In genomic region chr7:100550338-100551007, GRCm38 (mm10) we compare ENCODE assay signal across 9 mouse cellular contexts. TPM values are rescaled to one million over a fixed set of nuclear protein-coding genes. Genes with fewer than 3 reads are reported as not detected.
DNase-seq lines count a peak whose midpoint lies in the region; ATAC-seq and TF ChIP-seq lines count a peak whose summit lies in the region.
"Had no signal": no experiment of that assay in that cellular context is flagged by ENCODE, and none has a peak within 500 bp of the region (broad histone marks: within the 10 kb centered on the region; RNA-seq: fewer than 3 reads in every experiment).

No protein-coding gene starts in this region.

- peak; percentile 24; the same call in 1 of the 2 replicates for ATAC-seq in forebrain, embryonic 14.5 days
- no peak for ATAC-seq in lung, postnatal 0 days
- ATAC-seq in inflammation-experienced regulatory T-cells, adult 6 months: no peak

- intact Hi-C loops in left cerebral cortex, postnatal 10 days (cut with DNase I): loop anchor here (10.0 kb wide), 1 partner anchor 54 kb away; the partner anchor contains the start of genes Mrpl48 and Rab6a

- TF ChIP-seq CTCF in lung, postnatal 0 days (IDR thresholded peaks at IDR 0.05): peak; percentile 51
- no peak for TF ChIP-seq CTCF in lung, adult 2 months (IDR thresholded peaks at IDR 0.05; ENCODE audit: insufficient read depth, low read length)

- no peak overlapping the region for H3K9ac ChIP-seq in forebrain, embryonic 14.5 days (ENCODE audit: low read length)
- no peak overlapping the region for H3K9ac ChIP-seq in lung, postnatal 0 days (replicated peaks; ENCODE audit: low read depth)

- H3K9me3 ChIP-seq in forebrain, embryonic 14.5 days (replicated peaks; ENCODE audit: control insufficient read depth, low read length): no peaks in the 10 kb centered on the region
- H3K9me3 ChIP-seq in forebrain, embryonic 10.5 days: no peaks in the 10 kb centered on the region
- H3K9me3 ChIP-seq in lung, postnatal 0 days (ENCODE audit: low read length): no peaks in the 10 kb centered on the region
- H3K9me3 ChIP-seq: megakaryocyte, embryonic 14.5 days had no signal

- no peak for TF ChIP-seq EP300 in lung, postnatal 0 days (IDR thresholded peaks at IDR 0.05)

- 46% methylated on average over 5 of the region's 5 CpGs for WGBS in forebrain, embryonic 14.5 days
- 75% methylated on average over 5 of the region's 5 CpGs for WGBS in forebrain, embryonic 10.5 days
- WGBS in lung, postnatal 0 days: 34% methylated on average over 5 of the region's 5 CpGs
- 45% methylated on average over 5 of the region's 5 CpGs for WGBS in lung, adult 2 months

- H3K4me1 ChIP-seq in forebrain, embryonic 14.5 days (ENCODE audit: control insufficient read depth, insufficient read depth, low read length): peaks cover under 1% of the 10 kb centered on the region; the same call in 1 of the 2 replicates
- peaks cover 9% of the 10 kb centered on the region for H3K4me1 ChIP-seq in forebrain, embryonic 10.5 days
- no peaks in the 10 kb centered on the region for H3K4me1 ChIP-seq in lung, postnatal 0 days (ENCODE audit: insufficient read depth, low read depth, low read length)
- no peaks in the 10 kb centered on the region for H3K4me1 ChIP-seq in lung, adult 2 months (ENCODE audit: control insufficient read depth, insufficient read depth, low read length)

- peaks cover 8% of the 10 kb centered on the region; the same call in 1 of the 2 replicates for H3K36me3 ChIP-seq in forebrain, embryonic 14.5 days (ENCODE audit: control insufficient read depth, insufficient read depth, low read length)
- peaks cover 17% of the 10 kb centered on the region for H3K36me3 ChIP-seq in forebrain, embryonic 10.5 days (replicated peaks)
- no peaks in the 10 kb centered on the region for H3K36me3 ChIP-seq in lung, postnatal 0 days (ENCODE audit: insufficient read depth, low read length)

- no peaks in the 10 kb centered on the region for H3K27me3 ChIP-seq in forebrain, embryonic 14.5 days (replicated peaks; ENCODE audit: control insufficient read depth, insufficient read depth, low read length)
- H3K27me3 ChIP-seq in forebrain, embryonic 10.5 days (ENCODE audit: poor library complexity, severe bottlenecking): no peaks in the 10 kb centered on the region
- H3K27me3 ChIP-seq in lung, postnatal 0 days (replicated peaks; ENCODE audit: insufficient read depth, low read length): no peaks in the 10 kb centered on the region
- H3K27me3 ChIP-seq: megakaryocyte, embryonic 14.5 days had no signal

- no peak overlapping the region for H3K4me3 ChIP-seq in forebrain, embryonic 14.5 days (ENCODE audit: low read depth, low read length)
- H3K4me3 ChIP-seq in forebrain, embryonic 10.5 days: no peak overlapping the region
- H3K4me3 ChIP-seq in lung, postnatal 0 days (ENCODE audit: low read depth, low read length): no peak overlapping the region
- no peak overlapping the region for H3K4me3 ChIP-seq in lung, adult 2 months (replicated peaks; ENCODE audit: extremely low read depth, low read depth, low read length)
- H3K4me3 ChIP-seq: megakaryocyte, embryonic 14.5 days had no signal

- H3K27ac ChIP-seq in forebrain, embryonic 14.5 days (ENCODE audit: low read depth, low read length): no peak overlapping the region
- H3K27ac ChIP-seq in forebrain, embryonic 10.5 days: no peak overlapping the region
- no peak overlapping the region for H3K27ac ChIP-seq in lung, postnatal 0 days (ENCODE audit: low read length)

- peak; percentile 64 for DNase-seq in forebrain, embryonic 14.5 days (ENCODE audit: low spot score)
- no peak for DNase-seq in forebrain, embryonic 10.5 days (ENCODE audit: extremely low spot score, low spot score)
- DNase-seq in lung, postnatal 0 days (ENCODE audit: low spot score): peak; percentile 24
- DNase-seq in lung, adult 2 months: no peak
- peak; percentile 50 for DNase-seq in fat pad, adult 2 months (ENCODE audit: extremely low read depth, low read depth, low spot score)
- DNase-seq in left cerebral cortex, postnatal 10 days (ENCODE audit: extremely low spot score in 1 of 2, low spot score in 2 of 2): peak; percentile 32 to 51
- no peak for DNase-seq in thymus, postnatal 14 days

- no peak for TF ChIP-seq POLR2A in lung, adult 2 months (IDR thresholded peaks at IDR 0.05; ENCODE audit: borderline replicate concordance, extremely low read depth, low read depth, low read length)

- H3K4me2 ChIP-seq in forebrain, embryonic 14.5 days (ENCODE audit: low read length): no peak overlapping the region
- H3K4me2 ChIP-seq in lung, postnatal 0 days (replicated peaks; ENCODE audit: low read depth, low read length): no peak overlapping the region

RNA-seq across cellular contexts. Expression of gene Coa4, which starts 13.6 kb away (rescaled TPM):
- 13.7 and 19.0 TPM in 2 replicates for polyA plus RNA-seq in forebrain, embryonic 14.5 days (2014; fragmentation: Nextera tagmentation; extraction: Ambion mirVana)
- 20.4 and 20.6 TPM in 2 replicates for polyA plus RNA-seq in forebrain, embryonic 10.5 days (2016; fragmentation: Nextera tagmentation; extraction: Ambion mirVana)
- polyA plus RNA-seq in lung, postnatal 0 days (2015; fragmentation: Nextera tagmentation; extraction: Ambion mirVana): 17.0 and 18.2 TPM in 2 replicates
- polyA plus RNA-seq in lung, adult 2 months (2012; rRNA removed): 8.5 and 9.0 TPM in 2 replicates
- 1 to 10 TPM; 7.8 to 9.0 TPM for total RNA-seq in left cerebral cortex, postnatal 10 days (2021)
- 10 to 100 TPM; 20.9 to 26.5 (median 23.5) TPM for polyA plus RNA-seq in inflammation-experienced regulatory T-cells, adult 6 months (2017; shearing (Covaris generic))

RNA-seq across cellular contexts. Expression of gene Dnajb13, which starts 35.7 kb away (rescaled TPM):
- 4.6 and 5.0 TPM in 2 replicates for polyA plus RNA-seq in forebrain, embryonic 14.5 days (2014; fragmentation: Nextera tagmentation; extraction: Ambion mirVana)
- 0.26 and 0.30 TPM in 2 replicates for polyA plus RNA-seq in forebrain, embryonic 10.5 days (2016; fragmentation: Nextera tagmentation; extraction: Ambion mirVana)
- polyA plus RNA-seq in lung, postnatal 0 days (2015; fragmentation: Nextera tagmentation; extraction: Ambion mirVana): 13.7 and 13.8 TPM in 2 replicates
- 8.3 and 15.2 TPM in 2 replicates for polyA plus RNA-seq in lung, adult 2 months (2012; rRNA removed)
- total RNA-seq in left cerebral cortex, postnatal 10 days (2021): under 1 TPM; 0.47 to 0.54 TPM
- polyA plus RNA-seq in inflammation-experienced regulatory T-cells, adult 6 months (2017; shearing (Covaris generic)): 10 to 100 TPM; 15.7 to 23.7 (median 18.8) TPM

RNA-seq across cellular contexts. Expression of gene Rab6a, which starts 56.7 kb away (rescaled TPM):
- 188 and 208 TPM in 2 replicates for polyA plus RNA-seq in forebrain, embryonic 14.5 days (2014; fragmentation: Nextera tagmentation; extraction: Ambion mirVana)
- 83.8 and 83.9 TPM in 2 replicates for polyA plus RNA-seq in forebrain, embryonic 10.5 days (2016; fragmentation: Nextera tagmentation; extraction: Ambion mirVana)
- 76.8 and 88.2 TPM in 2 replicates for polyA plus RNA-seq in lung, postnatal 0 days (2015; fragmentation: Nextera tagmentation; extraction: Ambion mirVana)
- 30.3 and 42.9 TPM in 2 replicates for polyA plus RNA-seq in lung, adult 2 months (2012; rRNA removed)
- total RNA-seq in left cerebral cortex, postnatal 10 days (2021): 100 to 1,000 TPM; 386 to 392 TPM
- polyA plus RNA-seq in inflammation-experienced regulatory T-cells, adult 6 months (2017; shearing (Covaris generic)): 10 to 100 TPM; 12.0 to 13.4 (median 12.4) TPM

RNA-seq across cellular contexts. Expression of gene Ucp2, which starts 57.3 kb away (rescaled TPM):
- 42.5 and 55.0 TPM in 2 replicates for polyA plus RNA-seq in forebrain, embryonic 14.5 days (2014; fragmentation: Nextera tagmentation; extraction: Ambion mirVana)
- 78.7 and 93.9 TPM in 2 replicates for polyA plus RNA-seq in forebrain, embryonic 10.5 days (2016; fragmentation: Nextera tagmentation; extraction: Ambion mirVana)
- 528 and 617 TPM in 2 replicates for polyA plus RNA-seq in lung, postnatal 0 days (2015; fragmentation: Nextera tagmentation; extraction: Ambion mirVana)
- 467 and 695 TPM in 2 replicates for polyA plus RNA-seq in lung, adult 2 months (2012; rRNA removed)
- 10 to 100 TPM; 57.7 to 80.5 TPM for total RNA-seq in left cerebral cortex, postnatal 10 days (2021)
- 1,000 to 10,000 TPM; 1,111 to 1,581 (median 1,117) TPM for polyA plus RNA-seq in inflammation-experienced regulatory T-cells, adult 6 months (2017; shearing (Covaris generic))

RNA-seq across cellular contexts. Expression of gene Mrpl48, which starts 57.6 kb away (rescaled TPM):
- 82.8 and 85.1 TPM in 2 replicates for polyA plus RNA-seq in forebrain, embryonic 14.5 days (2014; fragmentation: Nextera tagmentation; extraction: Ambion mirVana)
- polyA plus RNA-seq in forebrain, embryonic 10.5 days (2016; fragmentation: Nextera tagmentation; extraction: Ambion mirVana): 55.8 and 56.6 TPM in 2 replicates
- 76.0 and 77.5 TPM in 2 replicates for polyA plus RNA-seq in lung, postnatal 0 days (2015; fragmentation: Nextera tagmentation; extraction: Ambion mirVana)
- polyA plus RNA-seq in lung, adult 2 months (2012; rRNA removed): 5.9 and 10.4 TPM in 2 replicates
- total RNA-seq in left cerebral cortex, postnatal 10 days (2021): 10 to 100 TPM; 48.5 to 55.5 TPM
- polyA plus RNA-seq in inflammation-experienced regulatory T-cells, adult 6 months (2017; shearing (Covaris generic)): 10 to 100 TPM; 62.3 to 77.2 (median 72.0) TPM

Comparison
In these comparisons a context has a peak if more than half of its experiments do, and no peak if none do; other contexts are left out.
1. DNase-seq: peak in forebrain, embryonic 14.5 days (single experiment), lung, postnatal 0 days (single experiment), fat pad, adult 2 months (single experiment) and left cerebral cortex, postnatal 10 days (2 of 2); none in forebrain, embryonic 10.5 days (single experiment), lung, adult 2 months (single experiment) and thymus, postnatal 14 days (single experiment).